Mouse (Mus musculus) forebrain, embryonic 15.5 days (tissue): ENCODE results near the gene Capn10. TPM values are rescaled to one million over a fixed set of nuclear protein-coding genes. Genes with fewer than 3 reads are reported as not detected.
A peak's percentile ranks its signal among the peaks of the same experiment; 100 is the strongest.

ENCODE experiments used
- ATAC-seq: fragments of 200-750 bp; cut with Nextera tagmentation; replicated peaks from 2 replicates; pipeline ENCODE4 v1.8.0; 2017; ENCODE audit warnings: mild to moderate bottlenecking, moderate TSS enrichment, moderate library complexity
- H3K27ac ChIP-seq: fragments of 300-500 bp; sonication (generic); replicated peaks from 2 replicates; pipeline ENCODE4 v1.5.1; 2015; ENCODE audit warnings: mild to moderate bottlenecking, inconsistent platforms
- H3K27me3 ChIP-seq: fragments of 300-500 bp; sonication (generic); 2 replicates; pipeline ENCODE4 v1.6.1; 2015; ENCODE audit warnings: inconsistent platforms
- H3K36me3 ChIP-seq: fragments of 300-500 bp; sonication (generic); 2 replicates; pipeline ENCODE4 v1.6.1; 2015; ENCODE audit warnings: mild to moderate bottlenecking, inconsistent platforms
- H3K4me1 ChIP-seq: fragments of 300-500 bp; sonication (generic); 2 replicates; pipeline ENCODE4 v1.6.1; 2015; ENCODE audit warnings: inconsistent platforms
- H3K4me2 ChIP-seq: fragments of 300-500 bp; sonication (generic); replicated peaks from 2 replicates; pipeline ENCODE4 v1.6.1; 2015; ENCODE audit warnings: mild to moderate bottlenecking, inconsistent platforms
- H3K4me3 ChIP-seq: fragments of 300-500 bp; sonication (generic); 2 replicates; pipeline ENCODE4 v1.5.1; 2015; ENCODE audit warnings: mild to moderate bottlenecking, inconsistent platforms
- H3K9ac ChIP-seq: fragments of 300-500 bp; sonication (generic); replicated peaks from 2 replicates; pipeline ENCODE4 v1.6.1; 2015; ENCODE audit warnings: mild to moderate bottlenecking, inconsistent platforms
- H3K9me3 ChIP-seq: fragments of 300-500 bp; sonication (generic); 2 replicates; pipeline ENCODE4 v1.6.1; 2016; ENCODE audit warnings: inconsistent platforms
- WGBS: fragments of 180-500 bp; shearing (Covaris S2); methylation state at CpG from one replicate; pipeline ENCODE4 v1.1.7; 2015; ENCODE audit warnings: mixed read lengths; 5-methylcytosine and 5-hydroxymethylcytosine counted together
- polyA plus RNA-seq: library from polyadenylated mRNA; unstranded; fragments of >200 nt; fragmentation: Nextera tagmentation; extraction: Ambion mirVana; gene quantifications from 2 replicates; pipeline ENCODE4 v1.2.1, GENCODE M21; 2015

Capn10 gene
- polyA plus RNA-seq, 1 experiment from 2014 or later, result 67.5 TPM

GRCm38 (mm10) chr1:92909068-92909467 is 25.1 kb upstream of the Capn10 start:
- Histone ChIP-seq H3K27me3 (no peaks in the 10 kb centered on the region), H3K9me3 (no peaks in the 10 kb centered on the region), H3K9ac (no peak overlapping the region), H3K27ac (no peak overlapping the region), H3K36me3 (no peaks in the 10 kb centered on the region), H3K4me2 (no peak overlapping the region), H3K4me1 (peaks cover 52% of the 10 kb centered on the region), H3K4me3 (no peak overlapping the region)
- whole genome bisulfite sequencing, result 65% methylated on average over 4 of the region's 4 CpGs
- no peak for ATAC-seq

DNA sequence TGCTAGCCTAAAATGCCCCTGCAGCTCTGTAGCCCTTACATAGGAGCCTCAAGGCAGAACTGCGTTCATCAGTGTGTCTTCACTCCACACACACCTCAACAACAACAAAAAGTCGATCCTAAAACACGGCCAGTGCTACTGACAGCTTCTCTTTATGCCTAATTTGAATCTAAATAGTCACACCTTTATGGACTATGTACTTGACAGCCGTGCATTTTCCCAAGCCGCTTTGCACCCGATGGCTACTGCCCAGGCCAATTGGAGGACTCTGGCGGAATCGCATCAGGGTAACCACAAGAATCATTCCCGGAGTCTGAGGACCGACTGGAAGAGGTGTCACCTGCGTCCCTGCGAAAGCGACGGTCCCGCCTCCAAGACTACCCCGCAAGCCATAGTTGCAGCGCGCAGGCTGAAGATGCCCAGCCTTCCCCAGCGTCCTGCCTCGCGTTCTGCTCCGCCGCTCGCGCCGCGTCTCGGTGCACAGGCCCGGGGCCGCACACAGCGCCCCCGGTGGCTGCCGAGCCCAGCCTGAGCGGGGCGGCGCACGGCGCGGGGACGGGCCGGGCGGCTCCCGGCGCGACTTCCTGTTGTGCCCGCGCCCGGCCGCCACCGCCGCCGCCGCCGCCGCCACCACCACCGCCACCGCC is 23.8 kb upstream of the Capn10 start, which contains the start of gene Rnpepl1:
TSS of gene Rnpepl1 (plus strand) at position 545 of the 647 bp plus-strand sequence.
- peak within 1 kb of the TSS; percentile 94 for H3K27ac ChIP-seq
- peak within 1 kb of the TSS; percentile 77 for H3K4me2 ChIP-seq
- H3K9ac ChIP-seq, result peak within 1 kb of the TSS; percentile 93
- H3K36me3 ChIP-seq, result peaks cover 8% of the 10 kb centered on the region
- peaks cover 49% of the 10 kb centered on the region for H3K4me1 ChIP-seq
- H3K9me3 ChIP-seq, result no peaks in the 10 kb centered on the region
- peak; percentile 79 for ATAC-seq
- peak within 1 kb of the TSS; percentile 86 for H3K4me3 ChIP-seq
- under 1% methylated on average over 33 of the region's 57 CpGs for WGBS
- H3K27me3 ChIP-seq, result no peaks in the 10 kb centered on the region

DNA sequence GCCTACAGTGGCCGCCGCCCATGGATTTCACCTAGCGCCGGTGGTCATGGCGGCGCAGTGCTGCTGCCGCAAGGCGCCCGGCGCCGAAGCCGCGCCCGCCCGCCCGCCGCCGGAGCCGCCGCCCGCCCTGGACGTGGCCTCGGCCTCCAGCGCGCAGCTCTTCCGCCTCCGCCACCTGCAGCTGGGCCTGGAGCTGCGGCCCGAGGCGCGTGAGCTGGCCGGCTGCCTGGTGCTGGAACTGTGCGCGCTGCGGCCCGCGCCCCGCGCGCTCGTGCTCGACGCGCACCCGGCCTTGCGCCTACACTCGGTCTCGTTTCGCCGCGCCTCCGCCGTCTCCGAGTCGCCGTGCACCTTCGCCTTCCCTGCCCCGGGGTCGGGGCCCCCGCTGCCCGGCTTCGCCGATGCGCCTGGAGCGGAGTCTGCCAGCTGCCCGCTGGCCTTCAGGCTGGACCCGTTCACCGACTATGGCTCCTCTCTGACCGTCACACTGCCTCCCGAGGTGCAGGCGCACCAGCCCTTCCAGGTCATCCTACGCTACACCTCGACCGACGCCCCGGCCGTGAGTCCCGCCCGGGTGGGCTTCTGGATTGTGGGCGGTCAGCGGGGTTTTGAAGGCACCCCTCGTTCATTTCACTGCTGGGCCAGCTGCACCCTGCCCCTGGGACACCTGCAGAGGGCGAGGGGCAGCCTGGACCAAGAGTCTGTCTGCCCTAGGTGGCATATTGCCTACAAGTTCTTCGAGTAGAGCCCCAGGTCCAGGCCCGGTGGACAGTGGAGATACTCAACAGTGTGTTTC is 23.1 kb upstream of the Capn10 start:
- H3K36me3 ChIP-seq, result peaks cover 15% of the 10 kb centered on the region
- peaks cover 49% of the 10 kb centered on the region for H3K4me1 ChIP-seq
- peak overlapping the region; percentile 77 for H3K4me2 ChIP-seq
- H3K9me3 ChIP-seq, result no peaks in the 10 kb centered on the region
- H3K9ac ChIP-seq, result peak overlapping the region; percentile 93
- peak overlapping the region; percentile 86 for H3K4me3 ChIP-seq
- 1% methylated on average over 68 of the region's 85 CpGs for WGBS
- H3K27me3 ChIP-seq, result no peaks in the 10 kb centered on the region
- ATAC-seq, result peak; percentile 53
- peak overlapping the region; percentile 94 for H3K27ac ChIP-seq

DNA sequence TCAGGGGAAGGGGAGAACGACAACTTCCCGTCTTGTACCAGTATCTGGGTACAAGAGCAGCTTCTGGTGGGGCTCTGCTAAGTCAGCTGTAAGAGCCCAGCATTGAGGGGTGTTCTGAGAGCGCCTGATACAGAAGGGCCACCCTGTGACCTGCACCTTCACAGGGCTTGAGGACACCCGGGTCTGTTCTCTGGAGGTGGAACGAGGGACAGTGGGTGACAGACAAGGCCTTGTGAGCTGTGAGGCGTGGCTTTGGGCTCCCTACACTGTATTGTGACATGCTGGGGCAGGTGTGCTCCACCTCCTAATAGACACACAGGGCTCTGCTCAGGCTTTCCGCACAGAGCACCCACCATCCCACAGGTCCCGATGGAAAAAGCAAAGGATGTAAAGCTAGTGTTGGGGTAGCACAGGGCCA is 22.4 kb upstream of the Capn10 start:
- H3K9ac ChIP-seq, result peak overlapping the region; percentile 93
- peak overlapping the region; percentile 86 for H3K4me3 ChIP-seq
- H3K27me3 ChIP-seq, result no peaks in the 10 kb centered on the region
- peaks cover 21% of the 10 kb centered on the region for H3K36me3 ChIP-seq
- 42% methylated on average over 8 of the region's 8 CpGs for WGBS
- H3K4me2 ChIP-seq, result peak overlapping the region; percentile 77
- no peak for ATAC-seq
- peak overlapping the region; percentile 94 for H3K27ac ChIP-seq
- H3K4me1 ChIP-seq, result peaks cover 46% of the 10 kb centered on the region
- H3K9me3 ChIP-seq, result no peaks in the 10 kb centered on the region

- 47% methylated on average over 1 of the region's 1 CpGs for WGBS
- Histone ChIP-seq H3K27me3 (no peaks in the 10 kb centered on the region), H3K9ac (peak overlapping the region; percentile 93), H3K36me3 (peaks cover 27% of the 10 kb centered on the region), H3K4me3 (peak overlapping the region; percentile 86), H3K4me2 (peak overlapping the region; percentile 77), H3K9me3 (no peaks in the 10 kb centered on the region), H3K4me1 (peaks cover 44% of the 10 kb centered on the region), H3K27ac (peak overlapping the region; percentile 94)
- ATAC-seq, result no peak
Measured at GRCm38 (mm10) chr1:92912286-92912685, 21.9 kb upstream of the Capn10 start.

- H3K4me3 ChIP-seq, result no peak overlapping the region
- H3K36me3 ChIP-seq, result peaks cover 46% of the 10 kb centered on the region
- H3K9ac ChIP-seq, result no peak overlapping the region
- no peak overlapping the region for H3K4me2 ChIP-seq
- WGBS, result 85% methylated on average over 4 of the region's 4 CpGs
- H3K27me3 ChIP-seq, result no peaks in the 10 kb centered on the region
- H3K27ac ChIP-seq, result no peak overlapping the region
- peaks cover 34% of the 10 kb centered on the region for H3K4me1 ChIP-seq
- H3K9me3 ChIP-seq, result no peaks in the 10 kb centered on the region
- ATAC-seq, result no peak
Measured at GRCm38 (mm10) chr1:92914239-92914638, 19.9 kb upstream of the Capn10 start.

GRCm38 (mm10) chr1:92914993-92915392 is 19.2 kb upstream of the Capn10 start:
- WGBS, result 95% methylated on average over 11 of the region's 11 CpGs
- H3K4me1 ChIP-seq, result peaks cover 26% of the 10 kb centered on the region
- H3K4me2 ChIP-seq, result no peak overlapping the region
- no peak overlapping the region for H3K27ac ChIP-seq
- no peaks in the 10 kb centered on the region for H3K27me3 ChIP-seq
- peaks cover 54% of the 10 kb centered on the region for H3K36me3 ChIP-seq
- H3K9me3 ChIP-seq, result no peaks in the 10 kb centered on the region
- H3K4me3 ChIP-seq, result no peak overlapping the region
- ATAC-seq, result no peak
- H3K9ac ChIP-seq, result no peak overlapping the region

DNA sequence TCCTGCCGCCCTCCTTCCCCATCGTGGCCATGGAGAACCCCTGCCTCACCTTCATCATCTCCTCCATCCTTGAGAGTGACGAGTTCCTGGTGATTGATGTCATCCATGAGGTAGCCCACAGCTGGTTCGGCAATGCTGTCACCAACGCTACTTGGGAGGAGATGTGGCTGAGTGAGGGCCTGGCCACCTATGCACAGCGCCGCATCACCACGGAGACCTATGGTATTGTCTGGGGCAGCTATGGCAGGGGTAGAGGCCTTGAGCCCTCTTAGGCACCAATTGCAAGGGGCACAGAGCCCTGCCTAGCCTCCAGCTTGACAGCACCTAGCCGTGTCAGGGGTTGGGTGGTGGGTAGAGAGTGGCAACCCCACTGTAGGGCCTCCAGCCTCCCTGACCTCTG is 17.5 kb upstream of the Capn10 start:
- ATAC-seq, result no peak
- Histone ChIP-seq H3K9me3 (no peaks in the 10 kb centered on the region), H3K27me3 (no peaks in the 10 kb centered on the region), H3K9ac (no peak overlapping the region), H3K27ac (no peak overlapping the region), H3K4me2 (no peak overlapping the region), H3K4me1 (peaks cover 18% of the 10 kb centered on the region), H3K4me3 (no peak overlapping the region), H3K36me3 (peaks cover 68% of the 10 kb centered on the region)
- WGBS, result 95% methylated on average over 9 of the region's 9 CpGs

GRCm38 (mm10) chr1:92919151-92919550 is 15.0 kb upstream of the Capn10 start:
- Histone ChIP-seq H3K4me2 (no peak overlapping the region), H3K36me3 (peaks cover 68% of the 10 kb centered on the region), H3K4me1 (no peaks in the 10 kb centered on the region), H3K9ac (no peak overlapping the region), H3K27me3 (no peaks in the 10 kb centered on the region), H3K27ac (no peak overlapping the region), H3K4me3 (no peak overlapping the region), H3K9me3 (no peaks in the 10 kb centered on the region)
- ATAC-seq, result no peak
- 96% methylated on average over 11 of the region's 11 CpGs for WGBS

- Histone ChIP-seq H3K27me3 (no peaks in the 10 kb centered on the region), H3K36me3 (peaks cover 65% of the 10 kb centered on the region), H3K27ac (no peak overlapping the region), H3K9me3 (no peaks in the 10 kb centered on the region), H3K4me3 (no peak overlapping the region), H3K4me2 (no peak overlapping the region), H3K4me1 (no peaks in the 10 kb centered on the region), H3K9ac (no peak overlapping the region)
- ATAC-seq, result no peak
- 71% methylated on average over 12 of the region's 12 CpGs for WGBS
Measured at GRCm38 (mm10) chr1:92919775-92920174, 14.4 kb upstream of the Capn10 start.

DNA sequence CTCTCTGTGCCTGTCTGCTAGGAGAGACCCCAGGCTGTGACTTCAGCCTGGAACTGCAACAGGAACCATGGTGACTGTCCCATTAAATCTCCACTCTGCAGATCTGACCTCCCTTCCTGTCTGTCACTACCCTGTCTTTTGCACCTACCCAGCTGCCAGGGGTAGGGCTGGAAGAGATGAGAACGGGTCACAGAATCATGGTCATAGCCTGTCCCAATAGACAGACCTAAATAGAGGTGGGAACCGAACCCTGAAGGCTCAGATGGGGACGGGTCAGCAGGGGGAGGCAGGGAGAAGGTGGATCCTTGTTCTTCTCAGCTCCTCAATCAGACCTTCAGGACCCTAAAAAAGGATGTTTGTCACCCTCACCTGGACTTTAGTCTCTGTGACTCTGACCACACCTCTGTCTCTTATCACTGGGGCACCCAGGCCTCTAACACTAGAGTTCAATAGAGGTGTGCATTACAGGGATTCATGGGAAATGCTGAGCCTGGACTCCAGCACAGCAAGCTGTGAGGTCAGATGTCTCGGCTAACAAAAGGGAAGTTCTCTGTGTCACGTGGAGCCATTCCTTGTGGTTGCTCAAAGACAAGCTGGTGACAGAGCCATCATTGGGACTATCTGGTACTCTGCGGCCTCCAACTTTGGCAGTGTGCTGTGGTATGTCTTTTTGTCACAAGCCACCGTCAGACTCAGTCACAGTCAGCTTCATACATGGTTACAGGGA is 13.5 kb upstream of the Capn10 start:
- ATAC-seq, result no peak
- Histone ChIP-seq H3K4me2 (no peak overlapping the region), H3K4me1 (no peaks in the 10 kb centered on the region), H3K27me3 (no peaks in the 10 kb centered on the region), H3K4me3 (no peak overlapping the region), H3K9me3 (no peaks in the 10 kb centered on the region), H3K9ac (no peak overlapping the region), H3K27ac (no peak overlapping the region), H3K36me3 (peaks cover 58% of the 10 kb centered on the region)
- 87% methylated on average over 7 of the region's 7 CpGs for WGBS

DNA sequence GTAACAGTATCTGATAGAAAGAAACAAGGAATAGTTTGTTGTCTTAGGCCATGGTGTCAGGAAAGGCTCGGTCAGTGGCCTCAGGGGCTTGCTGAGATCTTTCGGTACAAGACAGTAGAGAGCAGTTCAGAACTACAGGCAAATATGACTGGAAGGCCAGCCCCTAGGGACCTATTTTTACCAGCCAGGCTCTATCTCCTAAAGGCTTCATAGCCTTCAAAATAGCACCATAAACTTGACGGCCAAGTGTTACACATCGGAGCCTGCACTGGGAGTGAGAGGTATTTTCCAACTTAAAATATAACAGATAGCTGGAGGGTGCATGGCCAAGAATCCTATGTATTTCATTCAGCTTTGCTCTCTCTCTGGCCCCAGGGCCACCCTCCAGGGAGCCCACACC is 12.7 kb upstream of the Capn10 start:
- H3K27ac ChIP-seq, result no peak overlapping the region
- no peak for ATAC-seq
- H3K4me3 ChIP-seq, result no peak overlapping the region
- no peaks in the 10 kb centered on the region for H3K27me3 ChIP-seq
- H3K9me3 ChIP-seq, result no peaks in the 10 kb centered on the region
- no peak overlapping the region for H3K9ac ChIP-seq
- no peaks in the 10 kb centered on the region for H3K4me1 ChIP-seq
- H3K36me3 ChIP-seq, result peaks cover 49% of the 10 kb centered on the region
- H3K4me2 ChIP-seq, result no peak overlapping the region
- 93% methylated on average over 4 of the region's 4 CpGs for WGBS
